Mouse (Mus musculus): ENCODE measurements around the gene Gnai3. TPM values are rescaled to one million over a fixed set of nuclear protein-coding genes. Genes with fewer than 3 reads are reported as not detected.

The Gnai3 gene
- polyA plus RNA-seq, 1 experiment from 2014 or later = 157 TPM

- Histone ChIP-seq H3K4me1 (ENCODE audit: control insufficient read depth, insufficient read depth, low read length) (peaks cover 3% of the 10 kb centered on the region; the same call in 1 of the 2 replicates), H3K36me3 (ENCODE audit: control insufficient read depth, insufficient read depth, low read length) (no peaks in the 10 kb centered on the region), H3K27me3 (replicated peaks; ENCODE audit: control insufficient read depth, insufficient read depth, low read length) (no peaks in the 10 kb centered on the region), H3K4me3 (ENCODE audit: low read depth, low read length) (no peak overlapping the region), H3K27ac (ENCODE audit: low read depth, low read length) (no peak overlapping the region), H3K4me2 (ENCODE audit: low read length) (no peak overlapping the region), H3K9ac (ENCODE audit: low read length) (no peak overlapping the region), H3K9me3 (replicated peaks; ENCODE audit: control insufficient read depth, low read length) (no peaks in the 10 kb centered on the region)
- ATAC-seq (no peak), DNase-seq (ENCODE audit: low spot score) (no peak)
- WGBS = 44% methylated on average over 6 of the region's 6 CpGs
Measured at GRCm38 (mm10) chr3:108093306-108093705, 52.6 kb downstream of the Gnai3 start.

- no peak within 1 kb of the TSS for H3K27ac ChIP-seq (ENCODE audit: low read depth, low read length)
- H3K27me3 ChIP-seq (replicated peaks; ENCODE audit: control insufficient read depth, insufficient read depth, low read length) = no peaks in the 10 kb centered on the region
- no peaks in the 10 kb centered on the region for H3K9me3 ChIP-seq (replicated peaks; ENCODE audit: control insufficient read depth, low read length)
- no peak within 1 kb of the TSS for H3K4me2 ChIP-seq (ENCODE audit: low read length)
- WGBS = 50% methylated on average over 15 of the region's 15 CpGs
- DNase-seq (ENCODE audit: low spot score) (no peak), ATAC-seq (no peak)
- H3K36me3 ChIP-seq (ENCODE audit: control insufficient read depth, insufficient read depth, low read length) = no peaks in the 10 kb centered on the region
- H3K4me1 ChIP-seq (ENCODE audit: control insufficient read depth, insufficient read depth, low read length) = peaks cover 3% of the 10 kb centered on the region; the same call in 1 of the 2 replicates
- H3K9ac ChIP-seq (ENCODE audit: low read length) = no peak within 1 kb of the TSS
- H3K4me3 ChIP-seq (ENCODE audit: low read depth, low read length) = no peak within 1 kb of the TSS
Measured at GRCm38 (mm10) chr3:108092536-108093115, 53.3 kb downstream of the Gnai3 start, which contains the start of gene Gnat2. Gnat2 (plus strand) TSS chr3:108092789.

GRCm38 (mm10) chr3:108092030-108092429, 53.9 kb downstream of the Gnai3 start:
- ATAC-seq (no peak), DNase-seq (ENCODE audit: low spot score) (no peak)
- Histone ChIP-seq H3K4me3 (ENCODE audit: low read depth, low read length) (no peak overlapping the region), H3K4me2 (ENCODE audit: low read length) (no peak overlapping the region), H3K9ac (ENCODE audit: low read length) (no peak overlapping the region), H3K27ac (ENCODE audit: low read depth, low read length) (no peak overlapping the region), H3K27me3 (replicated peaks; ENCODE audit: control insufficient read depth, insufficient read depth, low read length) (no peaks in the 10 kb centered on the region), H3K9me3 (replicated peaks; ENCODE audit: control insufficient read depth, low read length) (no peaks in the 10 kb centered on the region), H3K36me3 (ENCODE audit: control insufficient read depth, insufficient read depth, low read length) (no peaks in the 10 kb centered on the region), H3K4me1 (ENCODE audit: control insufficient read depth, insufficient read depth, low read length) (peaks cover 3% of the 10 kb centered on the region; the same call in 1 of the 2 replicates)
- WGBS = 79% methylated on average over 6 of the region's 6 CpGs

- Histone ChIP-seq H3K4me1 (ENCODE audit: control insufficient read depth, insufficient read depth, low read length) (peaks cover 11% of the 10 kb centered on the region), H3K27me3 (replicated peaks; ENCODE audit: control insufficient read depth, insufficient read depth, low read length) (no peaks in the 10 kb centered on the region), H3K36me3 (ENCODE audit: control insufficient read depth, insufficient read depth, low read length) (no peaks in the 10 kb centered on the region), H3K4me3 (ENCODE audit: low read depth, low read length) (no peak overlapping the region), H3K9me3 (replicated peaks; ENCODE audit: control insufficient read depth, low read length) (no peaks in the 10 kb centered on the region), H3K4me2 (ENCODE audit: low read length) (no peak overlapping the region), H3K27ac (ENCODE audit: low read depth, low read length) (no peak overlapping the region), H3K9ac (ENCODE audit: low read length) (no peak overlapping the region)
- 70% methylated on average over 2 of the region's 2 CpGs for WGBS
- DNase-seq (ENCODE audit: low spot score) (no peak), ATAC-seq (no peak)
Measured at GRCm38 (mm10) chr3:108090561-108090960, 55.4 kb downstream of the Gnai3 start.

- Histone ChIP-seq H3K4me3 (ENCODE audit: low read depth, low read length) (no peak overlapping the region), H3K9ac (ENCODE audit: low read length) (no peak overlapping the region), H3K4me2 (ENCODE audit: low read length) (no peak overlapping the region), H3K27me3 (replicated peaks; ENCODE audit: control insufficient read depth, insufficient read depth, low read length) (no peaks in the 10 kb centered on the region), H3K9me3 (replicated peaks; ENCODE audit: control insufficient read depth, low read length) (no peaks in the 10 kb centered on the region), H3K4me1 (ENCODE audit: control insufficient read depth, insufficient read depth, low read length) (peaks cover 11% of the 10 kb centered on the region), H3K27ac (ENCODE audit: low read depth, low read length) (no peak overlapping the region), H3K36me3 (ENCODE audit: control insufficient read depth, insufficient read depth, low read length) (no peaks in the 10 kb centered on the region)
- no peak for DNase-seq (ENCODE audit: low spot score)
- no peak for ATAC-seq
- WGBS = 34% methylated on average over 2 of the region's 2 CpGs
Measured at GRCm38 (mm10) chr3:108089916-108090315, 56.0 kb downstream of the Gnai3 start.

- 51% methylated on average over 5 of the region's 5 CpGs for WGBS
- Histone ChIP-seq H3K4me3 (ENCODE audit: low read depth, low read length) (no peak overlapping the region), H3K4me2 (ENCODE audit: low read length) (no peak overlapping the region), H3K36me3 (ENCODE audit: control insufficient read depth, insufficient read depth, low read length) (no peaks in the 10 kb centered on the region), H3K27ac (ENCODE audit: low read depth, low read length) (no peak overlapping the region), H3K4me1 (ENCODE audit: control insufficient read depth, insufficient read depth, low read length) (peaks cover 21% of the 10 kb centered on the region), H3K9me3 (replicated peaks; ENCODE audit: control insufficient read depth, low read length) (no peaks in the 10 kb centered on the region), H3K9ac (ENCODE audit: low read length) (no peak overlapping the region), H3K27me3 (replicated peaks; ENCODE audit: control insufficient read depth, insufficient read depth, low read length) (no peaks in the 10 kb centered on the region)
- DNase-seq (ENCODE audit: low spot score) (no peak), ATAC-seq (no peak)
Measured at GRCm38 (mm10) chr3:108088842-108089380, 57.0 kb downstream of the Gnai3 start.

GRCm38 (mm10) chr3:108087329-108087728, 58.6 kb downstream of the Gnai3 start:
- no peaks in the 10 kb centered on the region for H3K36me3 ChIP-seq (ENCODE audit: control insufficient read depth, insufficient read depth, low read length)
- no peak overlapping the region for H3K4me2 ChIP-seq (ENCODE audit: low read length)
- H3K9me3 ChIP-seq (replicated peaks; ENCODE audit: control insufficient read depth, low read length) = no peaks in the 10 kb centered on the region
- H3K4me3 ChIP-seq (ENCODE audit: low read depth, low read length) = no peak overlapping the region
- no peak overlapping the region for H3K9ac ChIP-seq (ENCODE audit: low read length)
- H3K27me3 ChIP-seq (replicated peaks; ENCODE audit: control insufficient read depth, insufficient read depth, low read length) = no peaks in the 10 kb centered on the region
- ATAC-seq (no peak), DNase-seq (ENCODE audit: low spot score) (no peak)
- peaks cover 22% of the 10 kb centered on the region for H3K4me1 ChIP-seq (ENCODE audit: control insufficient read depth, insufficient read depth, low read length)
- WGBS = 96% methylated on average over 3 of the region's 3 CpGs
- no peak overlapping the region for H3K27ac ChIP-seq (ENCODE audit: low read depth, low read length)

- Histone ChIP-seq H3K27ac (ENCODE audit: low read depth, low read length) (peak within 1 kb of the TSS; percentile 65), H3K4me1 (ENCODE audit: control insufficient read depth, insufficient read depth, low read length) (peaks cover 22% of the 10 kb centered on the region), H3K9ac (ENCODE audit: low read length) (peak within 1 kb of the TSS; percentile 73), H3K36me3 (ENCODE audit: control insufficient read depth, insufficient read depth, low read length) (no peaks in the 10 kb centered on the region), H3K4me3 (ENCODE audit: low read depth, low read length) (peak within 1 kb of the TSS; percentile 51), H3K9me3 (replicated peaks; ENCODE audit: control insufficient read depth, low read length) (no peaks in the 10 kb centered on the region), H3K27me3 (replicated peaks; ENCODE audit: control insufficient read depth, insufficient read depth, low read length) (no peaks in the 10 kb centered on the region), H3K4me2 (ENCODE audit: low read length) (peak within 1 kb of the TSS; percentile 80)
- WGBS = under 1% methylated on average over 29 of the region's 29 CpGs
- ATAC-seq (peak; percentile 19; the same call in 1 of the 2 replicates), DNase-seq (ENCODE audit: low spot score) (peak; percentile 55)
Measured at GRCm38 (mm10) chr3:108086470-108086979, 59.4 kb downstream of the Gnai3 start, which contains the start of gene Ampd2. Ampd2 (minus strand) TSS chr3:108086651.

Measured in forebrain, embryonic 14.5 days (tissue).